Mouse (Mus musculus) CD8-positive naive resting alpha-beta T cell, adult 2 months (primary cell): ENCODE results near the gene 5330417H12Rik.

Experiments
- DNase-seq, 2 experiments: peaks; one replicate each; pipeline ENCODE4 v3.0.0; 2022; ENCODE audit warnings: low read depth in 2 of 2, low spot score in 2 of 2

5330417H12Rik gene

DNA sequence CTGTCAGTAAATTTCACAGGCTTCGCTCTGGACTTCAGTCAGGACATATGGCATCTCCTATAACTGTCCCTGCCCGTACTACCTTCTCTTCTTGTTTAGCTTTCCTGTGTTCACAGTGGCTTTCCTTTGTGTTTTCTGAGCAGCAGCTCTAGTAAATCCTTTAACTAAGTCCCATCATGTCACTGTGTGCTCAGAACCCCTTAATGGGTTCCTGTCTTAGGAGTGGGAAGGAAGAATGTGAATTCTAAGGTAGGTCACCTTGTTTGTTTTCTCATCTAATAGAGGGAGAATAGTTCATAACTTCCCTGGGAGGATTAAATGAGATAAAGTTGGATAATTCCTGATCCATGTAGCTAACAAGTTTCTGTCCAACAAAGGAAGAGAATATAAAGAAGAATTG, at the start of gene 5330417H12Rik:
TSS of gene 5330417H12Rik (minus strand) at position 101 of the 400 bp plus-strand sequence.
- DNase-seq: no peak

DNA sequence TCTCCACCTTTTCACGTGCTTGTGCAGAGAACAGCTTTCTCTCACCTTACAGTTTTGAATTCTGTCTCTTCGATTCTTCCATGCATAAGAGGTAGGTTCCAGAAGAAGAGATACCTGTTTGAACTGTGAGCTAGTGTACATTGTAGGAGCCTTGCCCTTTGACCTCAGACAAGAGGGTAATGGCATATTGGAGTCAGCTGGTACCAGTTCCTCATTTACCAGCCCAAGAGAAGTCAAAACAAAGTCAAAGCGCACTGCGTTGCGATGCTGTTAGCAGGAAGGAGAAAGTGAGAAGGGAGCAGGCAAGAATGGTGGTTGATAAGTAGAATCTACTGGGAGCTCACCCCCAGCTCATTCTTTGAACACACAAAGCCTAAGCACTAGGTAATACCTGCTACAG, 43.6 kb upstream of the 5330417H12Rik start:
- no peak for DNase-seq

DNA sequence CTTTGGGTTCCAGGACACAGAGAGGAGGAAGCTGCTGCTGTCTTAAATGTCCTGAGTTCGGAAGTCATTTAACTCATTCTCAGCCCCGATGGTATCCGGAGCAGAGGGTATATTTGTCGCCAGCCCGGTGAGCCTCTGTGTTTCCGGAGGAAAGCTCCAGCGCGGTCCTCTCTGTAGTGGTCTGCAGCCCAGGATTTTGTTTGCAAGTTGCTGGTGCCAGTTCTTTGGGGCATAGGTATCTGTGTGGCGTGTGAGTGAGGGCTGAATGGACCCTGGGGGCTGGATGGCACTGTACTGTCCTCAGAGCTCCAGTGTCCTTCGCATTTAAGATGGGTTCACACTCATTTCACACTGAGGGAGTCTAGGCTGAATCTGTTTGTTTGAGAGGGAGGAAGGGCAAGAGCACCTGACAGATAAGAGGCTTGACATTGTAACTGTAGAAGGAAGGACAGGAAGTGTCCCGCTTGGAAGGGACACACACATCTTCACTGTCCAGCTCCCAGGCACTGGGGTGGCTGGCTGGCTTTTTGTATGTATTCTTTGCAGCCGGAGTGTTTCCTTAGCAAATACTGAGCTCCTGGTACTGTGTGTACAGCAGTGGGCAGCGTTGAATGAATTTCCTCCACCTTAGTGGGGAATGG, 41.4 kb upstream of the 5330417H12Rik start:
- no peak for DNase-seq

DNA sequence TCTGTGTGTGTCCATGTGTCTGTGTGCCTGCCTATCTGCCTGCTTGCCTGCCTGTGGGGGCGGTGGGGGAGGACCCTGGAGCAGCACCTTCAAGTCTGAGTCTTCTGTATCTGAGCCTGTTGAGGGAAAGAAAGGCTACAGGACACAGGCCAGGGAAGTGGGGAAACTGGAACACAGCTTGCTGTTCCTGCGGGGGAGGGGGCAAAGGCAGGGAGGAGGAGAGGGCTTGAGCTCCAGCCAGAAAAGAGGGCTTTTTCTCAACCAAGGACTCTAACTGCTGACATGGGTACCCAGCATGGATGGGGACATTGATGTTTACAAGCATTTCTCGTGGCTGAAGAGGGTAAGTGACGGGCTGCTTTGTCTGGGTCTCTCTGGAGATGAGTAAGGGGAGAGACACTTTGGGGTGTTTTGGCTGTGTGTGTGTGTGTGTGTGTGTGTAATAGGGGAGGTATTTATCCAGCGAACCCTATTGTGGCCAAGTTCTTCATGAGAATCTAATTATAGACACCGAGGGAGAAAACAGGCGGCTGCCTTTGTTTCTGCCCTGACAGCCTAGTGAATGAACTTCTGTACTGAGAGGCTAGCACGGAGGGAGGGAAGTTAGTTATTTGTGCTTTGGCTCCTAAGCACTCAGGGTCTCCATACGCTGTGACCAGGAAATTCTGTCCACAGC, 40.8 kb upstream of the 5330417H12Rik start:
- no peak for DNase-seq

DNA sequence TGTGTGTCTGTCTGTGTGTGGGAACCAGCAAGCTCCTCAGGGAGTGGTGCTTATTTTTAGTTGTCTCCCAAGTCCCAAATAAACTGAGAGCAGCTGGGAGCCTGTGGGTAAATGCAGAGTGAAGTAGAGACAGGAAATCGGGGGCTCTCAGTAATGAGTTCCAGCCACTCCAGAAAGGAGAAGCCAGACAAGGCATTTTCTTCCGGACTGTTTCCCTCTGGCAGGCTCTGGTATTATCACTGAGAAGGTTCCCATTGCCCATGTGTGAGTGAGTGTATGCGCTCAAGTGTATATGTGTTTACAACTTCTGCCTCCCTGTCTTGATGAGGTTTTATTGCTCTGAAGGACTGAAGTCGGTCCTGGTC, 40.2 kb upstream of the 5330417H12Rik start:
- no peak for DNase-seq

DNA sequence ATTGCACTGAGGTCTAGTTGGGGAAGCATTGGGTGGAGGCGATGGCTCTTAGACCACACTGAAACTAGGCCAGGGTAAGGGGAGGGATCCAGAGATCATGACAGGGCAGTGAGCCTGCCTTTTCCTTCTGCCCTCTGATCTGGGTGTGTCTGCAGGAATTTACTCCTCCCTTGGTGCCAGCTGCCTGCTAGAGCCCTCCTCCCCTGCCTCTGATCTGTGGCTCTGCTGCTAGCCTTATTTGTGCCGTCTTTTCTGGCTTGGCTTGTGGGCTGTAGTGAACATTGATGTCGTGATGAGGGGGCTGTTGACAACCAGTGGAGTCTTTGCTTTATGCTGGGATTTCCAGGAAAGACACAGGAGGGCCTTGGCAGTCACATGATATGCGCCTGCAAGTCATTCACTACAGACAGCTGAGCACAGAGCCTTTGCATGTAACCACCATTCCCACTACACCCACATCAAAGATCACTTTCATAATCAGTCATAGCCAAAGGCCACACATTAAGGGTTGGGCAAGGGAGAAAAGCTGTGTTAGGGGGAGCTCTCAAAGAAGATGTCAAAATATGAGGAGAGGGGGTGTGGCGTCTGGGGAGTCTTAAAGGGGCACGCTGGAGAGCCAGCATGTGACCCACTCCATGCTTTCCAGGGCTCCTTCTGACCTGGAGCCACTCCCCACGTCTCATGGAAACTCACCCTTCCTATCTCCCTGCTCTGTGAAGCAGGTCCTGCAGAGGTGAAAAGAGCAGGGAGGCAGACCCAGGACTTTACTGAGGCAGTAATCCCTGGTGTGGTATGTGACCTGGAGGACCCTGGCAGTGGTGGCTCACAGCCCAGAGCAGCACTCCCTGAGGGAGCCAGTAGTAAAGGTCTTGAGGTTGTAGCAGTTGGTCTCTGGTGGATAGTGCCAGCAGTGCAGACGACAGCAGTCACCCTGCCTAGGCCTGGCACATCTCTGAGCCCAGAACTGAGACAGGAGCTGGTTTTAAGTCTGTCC, 39.4 kb upstream of the 5330417H12Rik start:
- DNase-seq: peak; percentile 19 to 49

DNA sequence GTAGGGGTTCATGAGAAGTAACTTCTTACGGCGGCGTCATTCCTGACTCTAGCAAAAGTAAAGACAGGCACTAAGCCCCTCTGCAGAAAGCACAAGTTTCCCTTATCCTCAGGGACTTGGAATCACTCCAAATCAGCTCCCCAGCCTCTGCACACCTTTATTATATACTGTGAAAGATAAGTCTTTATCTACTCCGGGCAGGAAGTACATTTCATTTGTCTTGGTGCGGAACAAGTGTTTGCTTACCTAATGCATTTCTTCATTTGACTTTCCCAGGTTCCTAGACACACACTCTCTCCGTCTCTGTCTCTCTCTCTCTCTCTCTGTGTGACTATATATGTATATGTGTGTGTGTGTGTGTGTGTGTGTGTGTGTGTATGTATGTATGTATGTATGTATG, 38.7 kb upstream of the 5330417H12Rik start:
- no peak for DNase-seq

DNA sequence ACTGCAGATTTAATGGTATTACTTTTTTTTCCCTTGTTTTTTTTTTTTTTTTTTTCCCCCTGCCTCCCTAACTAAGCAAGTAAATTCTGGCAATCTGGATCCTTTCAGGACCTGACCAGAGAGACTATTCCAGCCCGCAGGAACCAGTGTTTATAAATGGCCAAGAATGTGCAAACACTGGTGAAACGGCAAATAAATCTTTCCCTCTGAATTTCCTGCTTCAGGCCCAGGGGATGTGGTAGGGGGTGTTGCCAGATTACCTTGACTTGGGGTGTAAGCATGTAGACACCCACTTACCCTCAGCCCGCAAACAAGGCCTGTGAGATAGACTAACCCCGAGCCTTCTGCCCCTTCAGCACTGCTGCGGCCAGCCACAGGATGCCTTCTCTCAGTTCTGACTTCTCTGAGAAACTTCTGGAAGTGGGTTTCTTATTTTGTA, 36.9 kb upstream of the 5330417H12Rik start:
- DNase-seq: no peak

DNA sequence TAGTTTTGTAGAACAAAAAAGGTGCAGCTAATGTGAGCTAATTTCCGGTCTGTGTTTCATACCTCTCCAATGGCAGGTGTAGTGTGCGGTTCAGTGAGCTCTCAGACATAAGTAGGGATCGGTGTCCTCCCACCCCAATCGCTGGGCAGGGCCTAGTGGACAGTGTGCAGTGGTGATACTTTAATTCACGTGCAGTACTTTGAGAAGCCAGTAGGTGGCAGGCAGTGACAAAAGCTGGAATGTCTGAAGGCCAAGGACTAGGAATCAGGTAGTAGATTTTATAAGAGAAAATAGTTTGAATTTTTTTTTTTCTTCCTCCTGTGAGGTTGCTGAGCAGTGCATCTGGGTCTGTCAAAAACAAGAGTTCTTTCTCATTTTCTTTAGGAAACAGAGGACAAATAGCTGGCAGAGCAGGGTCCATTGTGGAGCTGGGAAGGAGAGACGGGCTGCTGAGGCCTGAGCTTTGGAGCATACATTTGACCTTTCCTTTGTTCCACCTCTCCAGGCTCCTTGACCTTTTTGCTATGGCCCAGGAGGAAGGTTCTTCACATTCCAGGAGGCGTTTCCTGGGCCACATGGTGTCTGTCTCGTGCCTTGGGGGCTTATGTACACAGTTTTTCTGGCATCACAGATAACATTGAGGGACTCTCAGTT, 36.4 kb upstream of the 5330417H12Rik start:
- peak; percentile 36 to 44 for DNase-seq

DNA sequence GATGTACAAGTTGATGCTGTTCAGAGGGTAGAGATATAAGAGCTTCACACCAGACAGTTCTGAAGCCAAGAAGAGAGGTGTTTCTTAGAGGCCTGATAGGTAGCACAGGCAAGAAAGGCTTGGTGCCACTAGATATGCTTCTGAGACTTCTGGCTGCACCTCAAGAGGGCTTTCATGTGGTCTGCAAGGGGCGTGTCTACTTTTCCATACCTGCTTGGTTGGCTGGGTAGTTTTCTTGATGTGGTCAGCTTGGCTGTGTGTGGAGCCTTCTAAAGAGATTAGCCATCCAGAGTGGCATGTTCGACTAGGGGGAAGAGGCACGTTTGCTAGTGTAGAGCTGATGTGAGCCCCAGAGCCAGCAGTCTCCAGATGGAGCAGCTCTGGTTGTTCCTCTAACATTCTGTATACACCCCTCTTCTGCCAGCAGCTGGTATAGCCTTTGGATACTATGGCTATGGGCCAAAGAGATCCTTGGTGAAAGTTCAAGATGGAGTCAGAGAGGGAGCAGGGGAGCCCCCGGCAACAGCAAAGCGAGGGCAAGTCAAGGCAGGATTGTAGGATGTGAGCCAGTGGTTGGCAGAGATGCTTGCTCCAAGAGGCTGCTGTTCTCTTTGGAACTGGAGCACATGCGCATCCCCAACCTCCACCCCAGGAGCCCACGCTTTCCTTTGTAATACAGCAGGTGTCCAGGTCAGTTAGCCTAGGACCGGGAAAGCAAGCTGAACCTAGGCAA, 34.4 kb upstream of the 5330417H12Rik start:
- peak; percentile 49 to 64 for DNase-seq

DNA sequence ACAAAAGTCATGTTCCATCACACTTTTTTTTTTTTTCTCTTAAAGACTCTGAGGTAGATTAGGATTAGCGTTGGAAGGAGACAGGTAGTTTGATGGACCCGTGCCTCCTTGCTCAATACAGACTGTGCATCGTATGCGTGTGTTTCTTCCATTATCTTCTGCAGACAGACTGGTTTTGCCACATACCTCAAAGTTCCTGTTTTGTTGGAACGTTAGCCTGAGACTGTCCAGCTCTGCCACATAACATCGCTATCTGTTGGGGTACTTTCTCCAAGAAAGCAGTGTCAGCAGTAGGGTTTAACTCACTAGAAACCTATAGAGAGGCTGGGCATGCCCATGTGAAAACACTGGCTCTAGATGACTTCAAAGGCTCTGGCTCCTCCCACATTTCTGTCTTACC, 31.5 kb upstream of the 5330417H12Rik start:
- DNase-seq: no peak

DNA sequence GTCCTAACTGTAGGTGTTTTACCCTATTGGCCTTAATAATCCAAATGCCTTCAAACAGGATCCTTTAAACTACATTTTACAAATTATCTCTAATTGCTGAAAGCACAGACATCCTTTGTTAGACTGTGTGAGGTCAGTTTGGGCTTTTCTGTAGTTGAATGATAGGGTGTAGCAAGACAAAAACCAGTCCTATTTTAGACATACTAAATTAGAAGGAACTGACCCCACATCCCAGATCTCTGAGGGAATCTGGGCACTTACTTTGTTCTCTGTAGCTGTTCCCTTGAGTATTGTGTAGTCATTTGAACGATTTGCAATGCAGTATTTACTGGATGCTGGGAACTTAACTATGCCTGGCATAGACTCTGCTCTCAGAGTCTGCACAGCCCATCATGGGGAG, 26.9 kb upstream of the 5330417H12Rik start:
- DNase-seq: no peak

DNA sequence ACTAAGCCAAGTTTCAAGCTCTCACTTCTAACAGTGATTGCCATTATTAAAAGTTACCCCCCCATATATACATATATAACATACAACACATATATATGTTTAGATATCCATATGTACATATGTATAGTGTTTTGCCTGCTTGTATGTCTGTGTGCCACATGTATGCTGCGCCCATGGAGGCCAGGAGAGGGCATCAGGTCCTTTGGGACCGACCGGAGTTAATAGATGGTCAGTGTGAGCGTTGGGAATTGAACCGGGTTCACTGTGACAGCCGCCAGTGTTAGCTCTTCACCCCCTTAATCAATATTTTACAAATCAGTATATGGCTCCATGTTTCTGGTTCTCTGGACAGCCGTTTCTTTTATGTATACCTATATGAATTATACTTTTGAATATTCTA, 25.0 kb upstream of the 5330417H12Rik start:
- no peak for DNase-seq

DNA sequence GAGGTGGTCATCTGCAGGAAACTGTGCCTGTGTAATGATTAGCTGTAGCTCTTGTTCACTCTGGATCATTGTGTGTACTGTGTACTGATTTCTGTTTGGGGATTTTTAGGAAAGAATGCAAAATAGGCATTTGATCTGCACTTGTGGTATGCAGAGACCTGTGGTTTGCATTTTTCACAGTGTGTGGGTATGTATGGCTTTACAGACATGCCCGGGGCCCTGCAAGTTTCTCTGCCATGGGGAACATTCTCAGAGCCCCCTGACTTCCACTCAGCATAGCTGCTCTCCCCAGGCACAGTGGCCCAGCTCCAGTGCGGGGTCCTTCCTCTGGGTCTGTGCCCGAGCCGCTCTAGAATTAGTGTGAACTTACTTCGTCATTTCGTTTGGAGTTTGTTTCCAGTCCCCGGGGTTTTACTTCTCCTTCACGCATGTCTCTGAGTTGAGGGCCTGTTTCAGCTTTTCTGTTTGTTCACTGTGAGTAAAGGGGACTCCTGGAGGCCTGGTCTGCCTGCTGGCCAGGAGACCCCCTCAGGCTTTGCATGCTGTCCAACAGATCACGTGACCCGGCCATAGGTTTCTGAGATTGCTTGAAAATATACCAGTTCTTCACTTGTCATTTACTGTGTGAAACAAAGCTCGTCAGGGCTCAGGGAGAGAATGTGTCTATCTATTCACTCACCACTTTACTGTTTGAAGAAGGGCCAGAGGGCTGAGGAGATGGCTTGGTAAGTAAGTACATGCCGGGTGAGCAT, 24.2 kb upstream of the 5330417H12Rik start:
- no peak for DNase-seq

DNA sequence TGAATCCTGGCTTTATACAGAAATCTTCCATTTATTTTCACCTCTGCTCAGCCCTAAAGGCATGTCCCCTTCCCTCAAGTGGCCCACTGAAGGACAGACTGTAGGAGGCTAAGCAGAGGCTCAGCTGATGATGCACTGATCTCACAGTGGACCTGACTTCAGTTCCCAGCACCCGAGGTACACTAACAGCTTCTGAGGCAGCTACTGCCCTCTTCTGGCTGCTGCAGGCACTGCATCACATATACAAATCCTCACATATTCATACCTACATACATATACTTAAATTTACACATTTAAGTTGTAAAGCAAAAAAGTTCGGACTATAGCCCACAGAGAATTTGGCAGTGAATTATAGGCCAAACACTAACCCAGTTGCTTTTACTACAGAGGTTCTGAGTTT, 20.0 kb upstream of the 5330417H12Rik start:
- no peak for DNase-seq

DNA sequence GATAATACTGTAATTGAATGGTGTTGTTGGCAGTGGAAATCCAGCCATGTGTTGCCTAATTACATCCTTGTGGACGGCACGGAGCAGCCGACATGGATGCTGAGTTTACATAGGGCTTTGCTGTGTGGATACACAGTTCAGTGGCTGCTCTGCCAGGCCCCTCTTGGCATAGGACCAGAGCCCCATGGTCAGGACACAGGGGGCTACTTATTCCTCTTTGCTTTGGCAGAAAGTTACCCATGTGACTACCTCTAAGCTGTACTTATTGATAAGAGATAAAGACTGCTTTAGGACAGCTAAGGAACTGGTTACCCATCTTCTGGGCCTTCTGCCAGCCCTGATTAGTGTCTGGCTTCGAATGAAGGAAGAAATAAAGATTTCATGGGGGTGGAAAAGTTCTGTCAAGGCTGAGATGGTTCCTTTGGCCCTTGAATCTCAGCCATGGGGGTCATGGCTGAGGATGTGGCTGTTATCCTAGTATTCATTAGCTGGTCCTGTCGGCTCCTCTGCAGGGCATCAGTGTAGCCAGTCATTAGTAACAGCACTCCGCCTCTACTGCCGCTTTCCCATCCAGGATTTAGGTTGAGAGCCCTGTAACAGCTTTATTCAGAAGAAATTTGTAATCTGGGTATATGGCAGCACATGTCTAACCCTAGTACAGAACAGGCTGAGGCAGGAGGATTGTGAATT, 17.8 kb upstream of the 5330417H12Rik start:
- no peak for DNase-seq

DNA sequence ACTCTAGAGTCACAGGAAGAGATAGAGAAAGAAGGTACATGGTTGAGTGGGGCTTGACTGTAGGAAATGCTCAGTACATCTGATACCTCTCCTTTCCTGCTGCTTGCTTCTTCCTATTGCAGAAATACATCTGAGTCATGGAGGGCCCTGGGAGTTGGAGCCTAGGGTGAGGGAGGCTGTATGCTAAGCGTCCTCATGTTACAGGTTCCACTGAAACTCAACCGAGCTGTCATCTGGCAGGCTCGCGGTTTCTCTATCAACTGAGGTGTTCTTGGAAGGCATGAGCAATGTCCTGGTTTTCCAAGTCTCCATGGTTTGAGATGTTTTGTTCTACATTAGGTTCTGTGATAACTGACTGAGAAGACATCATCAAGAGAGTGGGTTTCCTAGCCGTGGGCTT, 13.1 kb upstream of the 5330417H12Rik start:
- no peak for DNase-seq

DNA sequence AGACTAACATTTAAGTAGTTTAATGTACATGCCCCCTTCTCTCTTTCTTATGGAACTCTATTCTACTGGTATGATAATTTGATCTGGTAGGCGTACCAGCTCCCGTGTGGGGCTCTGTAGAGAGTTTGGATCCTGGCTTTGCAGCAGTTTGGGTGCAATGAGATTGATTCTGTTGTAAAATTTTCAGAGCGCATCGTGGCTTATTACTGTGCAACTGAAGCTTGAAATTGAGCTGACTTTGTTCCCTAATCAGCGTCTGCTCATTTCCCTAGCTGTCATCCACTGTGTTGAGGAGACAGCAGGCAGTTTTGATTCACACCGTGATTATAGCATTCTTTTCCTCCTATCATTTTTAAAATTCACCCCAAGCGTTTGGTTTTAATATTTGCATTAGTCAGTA, 12.4 kb upstream of the 5330417H12Rik start:
- no peak for DNase-seq

DNA sequence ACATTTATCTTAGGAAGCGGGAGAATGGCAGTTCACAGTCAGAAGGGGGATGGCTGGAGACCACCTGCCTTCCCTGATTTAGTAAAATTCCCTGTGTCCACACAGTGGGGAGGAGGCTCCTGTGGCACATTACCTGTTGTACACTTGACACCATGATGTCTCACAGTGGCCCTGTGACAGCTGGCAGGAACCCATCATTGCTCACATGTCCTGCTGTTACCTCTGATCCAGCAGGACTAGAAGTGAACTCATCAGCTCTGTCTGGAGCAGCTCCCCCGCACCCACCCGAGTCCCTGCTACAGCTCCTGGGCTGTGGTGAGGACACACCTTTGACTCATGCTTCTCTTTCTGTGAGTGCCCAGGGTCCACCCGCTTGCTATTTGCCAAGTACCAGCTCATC, 8.2 kb upstream of the 5330417H12Rik start:
- DNase-seq: no peak
